Mouse (Mus musculus): ENCODE results near the gene Il16. TPM values are rescaled to one million over a fixed set of nuclear protein-coding genes. Genes with fewer than 3 reads are reported as not detected.

Il16 gene
- polyA plus RNA-seq, 1 experiment = 15.7 TPM

DNA sequence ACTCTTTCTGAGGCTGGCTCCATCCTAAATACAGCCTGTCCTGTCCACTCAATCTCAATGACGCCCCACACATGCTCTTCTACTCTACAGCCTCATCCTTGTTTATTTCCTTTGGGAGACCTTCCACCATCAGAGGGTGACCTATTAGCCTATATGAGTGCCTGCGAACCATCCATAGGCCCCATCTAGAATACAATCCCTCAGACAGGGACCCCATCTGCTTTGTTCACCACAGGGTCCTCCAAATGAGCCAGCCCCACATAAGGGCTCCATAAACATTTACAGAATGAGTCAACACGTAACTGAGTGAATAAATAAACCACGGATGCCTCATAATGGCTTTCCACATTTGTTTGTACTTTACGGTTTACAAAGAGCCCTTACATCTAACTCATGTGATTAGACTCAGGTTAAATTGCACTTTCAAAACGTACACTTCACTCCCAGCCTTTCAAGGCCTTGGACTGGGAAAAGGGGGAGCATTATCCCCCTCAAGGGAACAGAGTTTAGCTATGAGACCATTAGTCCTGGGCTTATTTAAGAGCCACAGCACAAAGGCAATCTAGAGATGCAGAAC, 7.5 kb downstream of the Il16 start:
- 38% methylated on average over 6 of the region's 6 CpGs for WGBS
- no peak for DNase-seq
- H3K4me1 ChIP-seq (ENCODE audit: control insufficient read depth, insufficient read depth, low read length) = 0 out of 2 replicates have a peak, but pooled peaks cover 3% of the 10 kb centered on the region
- H3K4me3 ChIP-seq (replicated peaks; ENCODE audit: extremely low read depth, low read depth, low read length) = no peak overlapping the region
- TF ChIP-seq CTCF (IDR thresholded peaks at IDR 0.05; ENCODE audit: insufficient read depth, low read length) (no peak), POLR2A (IDR thresholded peaks at IDR 0.05; ENCODE audit: borderline replicate concordance, extremely low read depth, low read depth, low read length) (no peak)

DNA sequence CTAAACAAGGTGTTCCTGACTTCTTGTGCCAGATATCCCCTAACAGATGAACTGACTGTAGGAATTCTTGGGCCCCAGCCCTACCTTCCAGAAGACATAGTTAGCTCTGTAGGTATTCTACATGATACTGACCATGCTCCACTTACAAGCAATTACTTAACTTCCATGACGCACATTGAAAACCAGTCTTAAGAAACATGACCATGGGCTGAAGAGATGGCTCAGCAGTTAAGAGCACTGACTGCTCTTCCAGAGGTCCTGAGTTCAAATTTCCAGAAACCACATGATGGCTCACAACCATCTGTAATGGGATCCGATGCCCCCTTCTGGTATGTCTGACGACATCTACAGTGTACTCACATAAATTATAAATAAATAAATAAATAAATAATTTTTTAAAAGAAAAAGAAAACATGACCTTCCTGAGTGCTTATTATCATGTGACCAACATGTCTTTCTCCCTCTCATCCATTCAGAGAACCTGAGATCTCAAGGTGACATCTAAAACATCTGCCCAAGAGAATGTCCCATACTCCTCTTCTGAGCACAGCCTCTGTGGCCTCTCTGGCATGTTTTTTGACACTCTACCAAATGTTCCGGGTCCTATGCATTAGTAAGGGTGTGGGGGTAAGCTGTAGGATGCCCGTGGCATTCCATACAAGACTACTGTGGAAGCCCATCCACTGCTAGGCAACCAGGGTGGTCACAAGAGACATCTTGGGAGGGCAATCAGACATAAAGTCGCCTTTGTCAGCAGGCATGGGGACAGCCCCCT, 9.0 kb downstream of the Il16 start:
- H3K4me3 ChIP-seq (replicated peaks; ENCODE audit: extremely low read depth, low read depth, low read length) = no peak overlapping the region
- H3K4me1 ChIP-seq (ENCODE audit: control insufficient read depth, insufficient read depth, low read length) = 0 out of 2 replicates have a peak, but pooled peaks cover 3% of the 10 kb centered on the region
- no peak for DNase-seq
- WGBS = 77% methylated on average over 6 of the region's 6 CpGs
- TF ChIP-seq POLR2A (IDR thresholded peaks at IDR 0.05; ENCODE audit: borderline replicate concordance, extremely low read depth, low read depth, low read length) = no peak
- no peak for TF ChIP-seq CTCF (IDR thresholded peaks at IDR 0.05; ENCODE audit: insufficient read depth, low read length)

GRCm38 (mm10) chr7:83735108-83735781, 10.3 kb downstream of the Il16 start:
- WGBS = 84% methylated on average over 7 of the region's 7 CpGs
- no peak for DNase-seq
- H3K4me1 ChIP-seq (ENCODE audit: control insufficient read depth, insufficient read depth, low read length) = 0 out of 2 replicates have a peak, but pooled peaks cover 3% of the 10 kb centered on the region
- TF ChIP-seq POLR2A (IDR thresholded peaks at IDR 0.05; ENCODE audit: borderline replicate concordance, extremely low read depth, low read depth, low read length) (no peak), CTCF (IDR thresholded peaks at IDR 0.05; ENCODE audit: insufficient read depth, low read length) (no peak)
- H3K4me3 ChIP-seq (replicated peaks; ENCODE audit: extremely low read depth, low read depth, low read length) = no peak overlapping the region

- DNase-seq = no peak
- WGBS = 73% methylated on average over 6 of the region's 6 CpGs
- Histone ChIP-seq H3K4me3 (replicated peaks; ENCODE audit: extremely low read depth, low read depth, low read length) (no peak overlapping the region), H3K4me1 (ENCODE audit: control insufficient read depth, insufficient read depth, low read length) (0 out of 2 replicates have a peak, but pooled peaks cover 3% of the 10 kb centered on the region)
- TF ChIP-seq CTCF (IDR thresholded peaks at IDR 0.05; ENCODE audit: insufficient read depth, low read length) (no peak), POLR2A (IDR thresholded peaks at IDR 0.05; ENCODE audit: borderline replicate concordance, extremely low read depth, low read depth, low read length) (no peak)
These were observed 10.8 kb downstream of the Il16 start for GRCm38 (mm10) chr7:83734671-83735082.

DNA sequence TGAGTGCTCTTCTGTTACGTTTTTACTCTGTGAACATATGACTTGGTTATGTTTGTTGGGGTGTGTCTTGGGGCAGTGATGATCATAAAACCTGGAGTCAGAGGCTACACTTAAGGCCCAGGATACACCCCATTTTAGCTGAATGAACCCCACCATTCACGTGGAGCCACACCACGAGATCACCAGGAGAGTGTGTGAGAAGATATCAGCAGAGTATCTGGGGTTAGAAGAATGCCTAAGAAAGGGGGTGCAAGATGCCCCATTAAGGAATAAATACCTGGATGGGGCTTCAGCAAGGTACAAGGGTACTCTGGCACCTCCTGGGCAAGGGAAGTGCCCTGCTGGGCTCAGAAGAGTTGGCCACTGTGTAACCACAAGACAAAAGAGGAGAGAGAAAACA, 11.3 kb downstream of the Il16 start:
- H3K4me3 ChIP-seq (replicated peaks; ENCODE audit: extremely low read depth, low read depth, low read length) = no peak overlapping the region
- DNase-seq = no peak
- H3K4me1 ChIP-seq (ENCODE audit: control insufficient read depth, insufficient read depth, low read length) = 0 out of 2 replicates have a peak, but pooled peaks cover 3% of the 10 kb centered on the region
- 89% methylated on average over 3 of the region's 3 CpGs for WGBS
- no peak for TF ChIP-seq POLR2A (IDR thresholded peaks at IDR 0.05; ENCODE audit: borderline replicate concordance, extremely low read depth, low read depth, low read length)
- TF ChIP-seq CTCF (IDR thresholded peaks at IDR 0.05; ENCODE audit: insufficient read depth, low read length) = no peak

DNA sequence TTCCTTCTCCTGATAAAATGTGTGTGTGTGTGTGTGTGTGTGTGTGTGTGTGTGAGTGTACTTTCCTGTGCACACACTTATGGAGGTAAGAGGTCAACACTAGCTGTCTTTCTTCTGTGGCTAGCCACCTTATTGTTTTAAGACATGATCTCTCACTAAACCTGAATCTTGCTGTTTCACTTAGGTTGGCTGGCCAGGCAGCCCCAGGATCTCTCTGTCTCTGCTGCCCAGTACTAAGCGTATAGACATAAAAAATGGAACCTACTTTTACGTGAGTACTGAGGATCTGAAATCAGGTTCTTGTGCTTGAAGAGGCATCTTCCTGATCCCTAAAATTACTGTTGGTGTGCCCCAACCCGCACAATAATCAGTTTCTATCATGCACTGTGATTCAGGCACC, 12.7 kb downstream of the Il16 start:
- WGBS = 95% methylated on average over 3 of the region's 3 CpGs
- no peak for DNase-seq
- Histone ChIP-seq H3K4me1 (ENCODE audit: control insufficient read depth, insufficient read depth, low read length) (no peaks in the 10 kb centered on the region), H3K4me3 (replicated peaks; ENCODE audit: extremely low read depth, low read depth, low read length) (no peak overlapping the region)
- TF ChIP-seq POLR2A (IDR thresholded peaks at IDR 0.05; ENCODE audit: borderline replicate concordance, extremely low read depth, low read depth, low read length) (no peak), CTCF (IDR thresholded peaks at IDR 0.05; ENCODE audit: insufficient read depth, low read length) (no peak)

DNA sequence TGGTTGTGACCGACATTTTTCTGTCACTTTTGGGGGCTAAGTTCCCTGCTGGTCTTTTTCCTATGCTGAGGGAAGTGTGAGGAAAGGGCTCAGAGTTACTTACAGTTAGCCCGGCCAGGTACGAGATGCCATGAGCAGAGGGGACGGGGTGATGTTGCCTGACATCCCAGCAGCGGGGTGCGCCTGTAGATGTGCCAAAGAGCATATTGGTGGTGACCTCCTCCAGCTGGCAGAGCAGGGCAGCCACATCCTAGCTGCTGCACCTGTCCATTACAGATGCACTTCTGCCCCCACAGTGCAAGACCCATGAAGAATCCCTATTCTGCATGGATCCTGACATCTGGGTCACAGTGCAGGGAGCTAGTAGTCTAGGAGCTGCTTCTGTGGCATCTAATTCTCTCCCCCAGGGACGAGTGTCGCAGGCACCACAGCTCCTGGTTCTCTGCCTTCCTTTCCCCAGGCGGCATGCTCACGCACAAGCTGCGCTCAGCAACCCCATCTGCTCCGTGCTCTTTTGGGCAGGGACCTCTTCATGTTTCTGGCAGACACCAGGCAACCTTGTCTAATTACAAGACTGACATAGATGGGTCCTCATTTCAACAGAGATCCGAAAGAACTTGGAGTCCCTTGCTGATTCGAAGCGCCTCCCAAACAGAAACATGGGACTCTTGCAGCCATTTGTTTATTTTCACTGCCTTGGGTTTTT, 13.4 kb downstream of the Il16 start:
- H3K4me3 ChIP-seq (replicated peaks; ENCODE audit: extremely low read depth, low read depth, low read length) = no peak overlapping the region
- 65% methylated on average over 15 of the region's 15 CpGs for whole genome bisulfite sequencing

GRCm38 (mm10) chr7:83731297-83731696, 14.2 kb downstream of the Il16 start:
- TF ChIP-seq POLR2A (IDR thresholded peaks at IDR 0.05; ENCODE audit: borderline replicate concordance, extremely low read depth, low read depth, low read length) = no peak
- TF ChIP-seq CTCF (IDR thresholded peaks at IDR 0.05; ENCODE audit: insufficient read depth, low read length) = no peak
- Histone ChIP-seq H3K4me1 (ENCODE audit: control insufficient read depth, insufficient read depth, low read length) (no peaks in the 10 kb centered on the region), H3K4me3 (replicated peaks; ENCODE audit: extremely low read depth, low read depth, low read length) (no peak overlapping the region)
- 61% methylated on average over 6 of the region's 6 CpGs for WGBS
- no peak for DNase-seq

More for the DNA sequence above, 13.4 kb downstream of the Il16 start:
- TF ChIP-seq CTCF (IDR thresholded peaks at IDR 0.05; ENCODE audit: insufficient read depth, low read length) (no peak), POLR2A (IDR thresholded peaks at IDR 0.05; ENCODE audit: borderline replicate concordance, extremely low read depth, low read depth, low read length) (no peak)
- no peaks in the 10 kb centered on the region for H3K4me1 ChIP-seq (ENCODE audit: control insufficient read depth, insufficient read depth, low read length)
- DNase-seq = no peak

Measured in lung, adult 2 months (tissue).